Mouse (Mus musculus) layer of hippocampus, postnatal 25 days (tissue): ENCODE data around the gene Calm5. TPM values are rescaled to one million over a fixed set of nuclear protein-coding genes. Genes with fewer than 3 reads are reported as not detected.
A peak's percentile ranks its signal among the peaks of the same experiment; 100 is the strongest.
"Not testable (repeated sequence)": the region's sequence is repeated elsewhere in the genome, so short reads cannot be mapped to it uniquely, and the experiment has no call there.

Experiments used
- DNase-seq, 2 experiments: peaks; one replicate each; pipeline ENCODE4 v3.0.0; 2022; ENCODE audit warnings: mixed read lengths in 2 of 2, low spot score in 1 of 2; ENCODE audit errors: extremely low spot score in 1 of 2
- total RNA-seq, 2 experiments: library from RNA; stranded (reverse); gene quantifications; 2 replicates each; pipeline ENCODE4 v1.2.3; 2021

Gene Calm5
- total RNA-seq, 2 experiments from 2014 or later, result not detected

- DNase-seq, result no peak
Measured at GRCm38 (mm10) chr13:3865648-3866354, 11.8 kb downstream of the Calm5 start.

GRCm38 (mm10) chr13:3866355-3867052 lies 12.5 kb downstream of the Calm5 start:
- DNase-seq, result no peak

GRCm38 (mm10) chr13:3867158-3867557 lies 13.2 kb downstream of the Calm5 start:
- DNase-seq, result no peak

GRCm38 (mm10) chr13:3869901-3870300 lies 15.9 kb downstream of the Calm5 start:
- no peak for DNase-seq

- DNase-seq, result no peak
Measured at GRCm38 (mm10) chr13:3872832-3873231, 18.9 kb downstream of the Calm5 start.

GRCm38 (mm10) chr13:3876448-3876847 lies 22.5 kb downstream of the Calm5 start:
- DNase-seq, result peak in 1 of 2 experiments; percentile 8

- no peak for DNase-seq
Measured at GRCm38 (mm10) chr13:3877185-3877584, 23.2 kb downstream of the Calm5 start.

GRCm38 (mm10) chr13:3877679-3878220 lies 23.8 kb downstream of the Calm5 start:
- no peak for DNase-seq

GRCm38 (mm10) chr13:3886663-3887062 lies 32.7 kb downstream of the Calm5 start:
- DNase-seq, result no peak

- no peak for DNase-seq
Measured at GRCm38 (mm10) chr13:3889111-3889510, 35.1 kb downstream of the Calm5 start.

- no peak for DNase-seq
Measured at GRCm38 (mm10) chr13:3890061-3890460, 36.1 kb downstream of the Calm5 start.

GRCm38 (mm10) chr13:3891479-3892087 lies 37.6 kb downstream of the Calm5 start:
- no peak for DNase-seq

- no peak for DNase-seq
Measured at GRCm38 (mm10) chr13:3892601-3893000, 38.6 kb downstream of the Calm5 start.

- peak; percentile 75 to 77 for DNase-seq
Measured at GRCm38 (mm10) chr13:3893126-3893734, 39.3 kb downstream of the Calm5 start.

GRCm38 (mm10) chr13:3894549-3894948 lies 40.6 kb downstream of the Calm5 start:
- DNase-seq, result no peak

- DNase-seq, result no peak
Measured at GRCm38 (mm10) chr13:3895397-3895980, 41.5 kb downstream of the Calm5 start.

- no peak for DNase-seq
Measured at GRCm38 (mm10) chr13:3896032-3896431, 42.1 kb downstream of the Calm5 start.

GRCm38 (mm10) chr13:3896913-3897312 lies 42.9 kb downstream of the Calm5 start:
- DNase-seq, result peak; percentile 50 to 79

- DNase-seq, result not testable (repeated sequence)
Measured at GRCm38 (mm10) chr13:3898202-3898601, 44.2 kb downstream of the Calm5 start.

- no peak for DNase-seq
Measured at GRCm38 (mm10) chr13:3899301-3899700, 45.3 kb downstream of the Calm5 start.
